Mouse (Mus musculus): Measurements from ENCODE around the gene Sufu. TPM values are rescaled to one million over a fixed set of nuclear protein-coding genes. Genes with fewer than 3 reads are reported as not detected.
A peak's percentile ranks its signal among the peaks of the same experiment; 100 is the strongest.

The Sufu gene
- polyA plus RNA-seq, 1 experiment from 2014 or later: 23.0 TPM

DNA sequence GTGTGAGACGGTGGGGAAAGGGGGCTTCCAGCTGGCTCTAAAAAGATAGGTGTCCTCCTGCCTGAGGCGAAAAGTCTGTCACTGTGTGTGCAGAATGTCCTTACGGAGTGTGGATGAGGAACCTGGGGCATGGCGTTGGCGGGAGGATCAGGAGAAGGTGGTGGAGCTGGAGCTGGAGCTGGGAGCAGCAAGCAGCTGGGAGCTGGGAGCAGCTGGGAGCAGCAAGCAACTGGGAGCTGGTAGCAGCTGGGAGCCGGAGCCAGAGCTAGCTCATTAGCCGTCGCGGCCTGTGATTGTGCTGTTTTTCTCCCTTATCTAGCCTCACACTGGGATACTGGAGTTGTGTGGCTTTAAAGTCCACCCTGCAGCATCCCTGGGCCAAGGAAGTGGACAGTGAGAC lies 19.6 kb downstream of the Sufu start:
- DNase-seq (ENCODE audit: low spot score) (no peak), ATAC-seq (ENCODE audit: low FRiP score) (no peak)
- Histone ChIP-seq H3K27ac (no peak overlapping the region), H3K36me3 (replicated peaks; ENCODE audit: control insufficient read depth, insufficient read depth) (no peaks in the 10 kb centered on the region), H3K27me3 (ENCODE audit: control insufficient read depth, insufficient read depth, low read length) (no peaks in the 10 kb centered on the region), H3K4me1 (replicated peaks; ENCODE audit: control insufficient read depth, insufficient read depth, low read length) (no peaks in the 10 kb centered on the region; the same call in 1 of the 2 replicates), H3K9me3 (ENCODE audit: control insufficient read depth, low read length) (no peaks in the 10 kb centered on the region), H3K4me3 (replicated peaks; ENCODE audit: low read length) (no peak overlapping the region), H3K9ac (no peak overlapping the region), H3K4me2 (replicated peaks) (no peak overlapping the region)
- 49% methylated on average over 9 of the region's 9 CpGs for WGBS

DNA sequence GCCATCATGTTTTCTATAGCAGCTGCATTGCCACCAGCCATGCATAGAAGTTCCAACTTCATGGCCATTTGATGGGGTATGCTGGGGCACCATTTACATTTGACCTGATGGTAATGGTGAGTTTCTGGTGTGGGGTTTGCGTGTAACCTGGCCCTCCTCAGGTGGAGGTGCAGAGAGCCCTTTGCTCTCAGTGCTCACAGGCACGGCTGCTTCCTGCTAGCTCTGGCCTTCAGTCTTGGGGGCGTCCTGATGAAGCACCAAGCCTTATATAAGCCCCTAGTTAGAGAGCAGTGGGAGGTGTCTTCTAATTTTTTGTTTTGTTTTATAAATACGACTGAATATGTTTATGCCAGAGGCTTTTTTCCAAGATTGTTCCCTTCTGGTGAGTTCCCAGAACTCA lies 21.4 kb downstream of the Sufu start:
- WGBS: 82% methylated on average over 4 of the region's 4 CpGs
- Histone ChIP-seq H3K9ac (no peak overlapping the region), H3K36me3 (replicated peaks; ENCODE audit: control insufficient read depth, insufficient read depth) (no peaks in the 10 kb centered on the region), H3K4me3 (replicated peaks; ENCODE audit: low read length) (no peak overlapping the region), H3K9me3 (ENCODE audit: control insufficient read depth, low read length) (no peaks in the 10 kb centered on the region), H3K27ac (no peak overlapping the region), H3K4me2 (replicated peaks) (no peak overlapping the region), H3K27me3 (ENCODE audit: control insufficient read depth, insufficient read depth, low read length) (no peaks in the 10 kb centered on the region), H3K4me1 (replicated peaks; ENCODE audit: control insufficient read depth, insufficient read depth, low read length) (peaks cover 14% of the 10 kb centered on the region; the same call in 1 of the 2 replicates)
- ATAC-seq (ENCODE audit: low FRiP score) (no peak), DNase-seq (ENCODE audit: low spot score) (no peak)

DNA sequence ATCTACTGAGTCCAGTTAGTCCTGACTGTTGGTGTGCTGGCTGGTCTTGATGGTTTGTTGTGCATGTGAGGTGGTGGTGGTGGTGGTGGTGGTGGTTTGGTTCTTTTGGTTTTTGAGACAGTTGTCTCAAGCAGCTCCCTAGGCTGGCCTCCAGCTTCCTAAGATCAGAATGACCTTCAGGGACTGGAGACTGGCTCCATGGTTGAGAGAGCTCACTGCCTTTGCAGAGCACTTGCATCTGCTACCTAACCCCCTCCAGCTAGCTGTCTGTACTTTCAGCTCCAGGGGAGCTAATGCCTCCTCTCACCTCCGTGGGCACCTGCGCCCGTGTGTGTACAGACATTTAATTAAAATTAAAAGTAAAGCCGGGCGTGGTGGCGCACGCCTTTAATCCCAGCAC lies 23.7 kb downstream of the Sufu start:
- Histone ChIP-seq H3K9ac (no peak overlapping the region), H3K4me3 (replicated peaks; ENCODE audit: low read length) (no peak overlapping the region), H3K9me3 (ENCODE audit: control insufficient read depth, low read length) (no peaks in the 10 kb centered on the region), H3K4me2 (replicated peaks) (no peak overlapping the region), H3K36me3 (replicated peaks; ENCODE audit: control insufficient read depth, insufficient read depth) (peaks cover 4% of the 10 kb centered on the region; the same call in 1 of the 2 replicates), H3K4me1 (replicated peaks; ENCODE audit: control insufficient read depth, insufficient read depth, low read length) (peaks cover 14% of the 10 kb centered on the region; the same call in 1 of the 2 replicates), H3K27me3 (ENCODE audit: control insufficient read depth, insufficient read depth, low read length) (no peaks in the 10 kb centered on the region), H3K27ac (no peak overlapping the region)
- WGBS: 94% methylated on average over 7 of the region's 7 CpGs
- DNase-seq (ENCODE audit: low spot score) (no peak), ATAC-seq (ENCODE audit: low FRiP score) (no peak)

DNA sequence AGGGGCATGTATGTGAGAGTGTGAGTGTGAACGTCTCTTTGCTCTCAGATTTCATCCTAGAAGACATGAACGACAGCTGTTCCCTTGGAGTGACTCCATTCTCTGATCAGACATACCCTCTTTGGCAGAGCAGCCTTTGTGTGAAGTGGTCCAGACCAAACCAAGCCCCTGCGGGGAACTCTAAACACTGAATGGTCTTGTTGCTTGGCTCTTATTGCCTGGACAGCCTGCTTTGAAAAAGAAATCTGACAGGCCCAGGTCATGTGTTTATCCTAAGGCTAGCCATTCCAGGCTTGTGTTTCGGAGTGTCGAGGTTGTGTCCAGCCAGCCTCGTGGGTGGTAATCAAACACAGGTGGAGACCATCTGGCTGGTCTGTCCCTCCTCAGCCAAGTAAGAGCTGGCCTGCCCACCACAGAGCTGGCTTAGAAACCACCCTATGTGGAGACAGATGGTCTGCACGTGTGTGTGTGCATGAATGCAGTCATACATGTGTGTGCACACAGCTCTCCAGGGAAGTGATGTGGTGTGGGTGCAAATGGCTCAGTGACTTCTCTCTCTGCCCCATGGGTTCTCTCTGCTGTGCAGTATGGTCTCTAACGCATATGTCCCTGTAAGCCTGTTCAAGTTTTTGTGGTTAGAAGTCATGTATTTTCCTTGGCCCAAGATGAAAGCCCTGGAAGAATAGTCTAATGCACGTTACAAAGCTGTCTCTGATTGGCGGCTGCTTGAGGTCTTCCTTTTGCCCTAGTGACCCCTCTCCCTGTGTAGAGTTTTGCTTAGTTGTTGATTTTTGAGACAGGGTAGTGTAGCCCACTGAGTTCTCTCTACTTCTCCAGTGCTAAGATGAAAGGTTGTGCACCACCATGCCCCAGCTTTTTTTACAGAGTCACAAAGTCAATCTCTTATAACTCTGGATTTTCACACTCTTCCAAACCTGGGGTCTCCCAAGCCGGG lies 26.0 kb downstream of the Sufu start:
- no peak overlapping the region for H3K4me3 ChIP-seq (replicated peaks; ENCODE audit: low read length)
- ATAC-seq (ENCODE audit: low FRiP score) (peak; percentile 77), DNase-seq (ENCODE audit: low spot score) (peak; percentile 55)
- H3K9ac ChIP-seq: no peak overlapping the region
- H3K27ac ChIP-seq: peak overlapping the region; percentile 79
- H3K4me1 ChIP-seq (replicated peaks; ENCODE audit: control insufficient read depth, insufficient read depth, low read length): peaks cover 14% of the 10 kb centered on the region; the same call in 1 of the 2 replicates
- H3K9me3 ChIP-seq (ENCODE audit: control insufficient read depth, low read length): no peaks in the 10 kb centered on the region
- H3K4me2 ChIP-seq (replicated peaks): no peak overlapping the region
- WGBS: 35% methylated on average over 11 of the region's 11 CpGs
- H3K27me3 ChIP-seq (ENCODE audit: control insufficient read depth, insufficient read depth, low read length): no peaks in the 10 kb centered on the region
- H3K36me3 ChIP-seq (replicated peaks; ENCODE audit: control insufficient read depth, insufficient read depth): peaks cover 4% of the 10 kb centered on the region; the same call in 1 of the 2 replicates

DNA sequence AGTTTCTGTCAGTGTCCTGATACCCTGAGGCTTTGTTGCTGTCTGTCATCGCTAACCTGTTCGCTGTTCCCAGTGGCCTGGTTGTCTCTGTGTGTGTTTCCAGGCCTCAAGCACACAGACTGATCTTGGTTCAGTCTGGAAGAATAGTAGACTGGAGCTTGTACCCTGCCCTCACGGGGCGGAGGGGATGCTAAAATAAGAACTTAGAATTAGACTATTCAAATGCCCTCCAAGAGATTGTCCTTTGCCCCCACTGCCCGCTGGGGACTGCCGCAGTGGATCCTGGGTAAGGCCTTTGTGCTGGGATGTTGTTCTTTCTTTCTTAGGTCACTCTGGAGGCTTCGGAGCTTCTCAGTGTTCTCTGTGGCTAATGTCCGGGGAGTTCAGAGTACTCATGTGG lies 28.6 kb downstream of the Sufu start:
- no peak for DNase-seq (ENCODE audit: low spot score)
- no peaks in the 10 kb centered on the region for H3K9me3 ChIP-seq (ENCODE audit: control insufficient read depth, low read length)
- H3K4me1 ChIP-seq (replicated peaks; ENCODE audit: control insufficient read depth, insufficient read depth, low read length): peaks cover 14% of the 10 kb centered on the region; the same call in 1 of the 2 replicates
- H3K4me3 ChIP-seq (replicated peaks; ENCODE audit: low read length): no peak overlapping the region
- peaks cover 4% of the 10 kb centered on the region; the same call in 1 of the 2 replicates for H3K36me3 ChIP-seq (replicated peaks; ENCODE audit: control insufficient read depth, insufficient read depth)
- no peak overlapping the region for H3K9ac ChIP-seq
- no peak for ATAC-seq (ENCODE audit: low FRiP score)
- WGBS: 81% methylated on average over 8 of the region's 8 CpGs
- H3K27me3 ChIP-seq (ENCODE audit: control insufficient read depth, insufficient read depth, low read length): no peaks in the 10 kb centered on the region
- no peak overlapping the region for H3K4me2 ChIP-seq (replicated peaks)
- no peak overlapping the region for H3K27ac ChIP-seq

DNA sequence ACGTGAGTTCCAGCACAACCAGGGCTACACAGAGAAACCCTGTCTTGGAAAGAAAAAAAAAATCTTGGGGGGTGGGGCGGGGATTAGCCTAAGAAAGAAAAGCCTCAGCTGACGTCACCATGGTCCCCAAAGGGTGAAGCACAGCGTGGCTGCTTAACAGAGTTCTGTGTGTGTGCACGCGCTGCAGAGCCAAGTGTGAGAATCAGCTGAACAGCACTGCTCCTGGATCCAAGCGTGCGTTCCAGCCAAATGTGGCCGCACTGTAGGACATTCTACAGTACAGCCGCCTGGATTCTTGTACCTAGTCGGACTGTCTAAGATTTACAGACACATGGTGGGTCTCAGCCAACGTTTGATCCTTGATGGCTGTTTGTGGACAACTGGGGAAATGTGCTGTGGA lies 29.8 kb downstream of the Sufu start:
- no peak overlapping the region for H3K27ac ChIP-seq
- 68% methylated on average over 12 of the region's 12 CpGs for WGBS
- no peak overlapping the region for H3K4me2 ChIP-seq (replicated peaks)
- no peaks in the 10 kb centered on the region for H3K27me3 ChIP-seq (ENCODE audit: control insufficient read depth, insufficient read depth, low read length)
- peaks cover 12% of the 10 kb centered on the region; the same call in 1 of the 2 replicates for H3K4me1 ChIP-seq (replicated peaks; ENCODE audit: control insufficient read depth, insufficient read depth, low read length)
- ATAC-seq (ENCODE audit: low FRiP score) (no peak), DNase-seq (ENCODE audit: low spot score) (no peak)
- H3K9me3 ChIP-seq (ENCODE audit: control insufficient read depth, low read length): no peaks in the 10 kb centered on the region
- no peak overlapping the region for H3K9ac ChIP-seq
- H3K4me3 ChIP-seq (replicated peaks; ENCODE audit: low read length): no peak overlapping the region
- H3K36me3 ChIP-seq (replicated peaks; ENCODE audit: control insufficient read depth, insufficient read depth): peaks cover 4% of the 10 kb centered on the region; the same call in 1 of the 2 replicates

DNA sequence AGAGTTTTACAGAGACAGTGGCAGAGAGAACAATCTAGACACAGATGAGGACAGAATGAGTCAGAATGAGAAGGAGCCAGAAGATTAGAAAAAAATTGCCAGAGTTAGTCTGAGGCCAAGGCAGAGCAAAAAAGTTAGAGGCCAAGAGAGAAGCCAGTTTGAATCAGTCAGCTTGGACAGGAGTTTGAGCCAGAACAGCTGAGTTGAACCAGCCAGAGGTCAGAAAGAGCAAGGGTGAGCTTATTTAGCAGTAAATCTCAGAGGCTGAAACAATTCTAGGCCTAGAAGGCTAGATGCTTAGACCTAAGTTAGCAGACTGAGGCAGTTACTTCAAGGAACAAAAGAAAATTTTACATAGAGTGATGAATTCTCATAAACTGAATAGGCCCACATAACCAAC lies 32.6 kb downstream of the Sufu start:
- 0 out of 2 replicates have a peak, but pooled peaks cover 4% of the 10 kb centered on the region for H3K4me1 ChIP-seq (replicated peaks; ENCODE audit: control insufficient read depth, insufficient read depth, low read length)
- no peak overlapping the region for H3K4me2 ChIP-seq (replicated peaks)
- H3K36me3 ChIP-seq (replicated peaks; ENCODE audit: control insufficient read depth, insufficient read depth): peaks cover 4% of the 10 kb centered on the region; the same call in 1 of the 2 replicates
- H3K9ac ChIP-seq: no peak overlapping the region
- DNase-seq (ENCODE audit: low spot score) (no peak), ATAC-seq (ENCODE audit: low FRiP score) (no peak)
- no peak overlapping the region for H3K27ac ChIP-seq
- H3K27me3 ChIP-seq (ENCODE audit: control insufficient read depth, insufficient read depth, low read length): no peaks in the 10 kb centered on the region
- no peak overlapping the region for H3K4me3 ChIP-seq (replicated peaks; ENCODE audit: low read length)
- no peaks in the 10 kb centered on the region for H3K9me3 ChIP-seq (ENCODE audit: control insufficient read depth, low read length)

DNA sequence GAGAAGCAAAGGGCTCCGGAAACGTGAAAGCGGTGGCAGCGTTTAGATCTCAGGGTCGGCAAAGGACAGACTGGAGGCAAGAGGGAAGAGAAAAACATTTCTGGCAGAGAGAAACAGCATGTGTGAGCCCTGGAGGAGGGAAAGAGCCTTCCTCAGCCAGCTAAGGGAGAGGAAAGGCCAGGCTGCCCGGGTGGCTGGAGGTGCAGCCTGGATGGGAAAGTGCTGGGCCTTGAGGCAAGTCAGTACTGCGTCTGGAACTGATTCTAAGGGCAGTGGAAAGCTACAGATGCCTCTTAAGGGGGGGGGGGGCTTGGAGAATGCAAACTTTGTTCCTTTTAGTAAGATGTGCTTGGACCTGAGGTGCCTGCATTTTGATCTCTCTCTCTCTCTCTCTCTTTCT lies 37.0 kb downstream of the Sufu start:
- H3K4me2 ChIP-seq (replicated peaks): no peak overlapping the region
- no peaks in the 10 kb centered on the region for H3K36me3 ChIP-seq (replicated peaks; ENCODE audit: control insufficient read depth, insufficient read depth)
- H3K27ac ChIP-seq: no peak overlapping the region
- H3K4me1 ChIP-seq (replicated peaks; ENCODE audit: control insufficient read depth, insufficient read depth, low read length): 0 out of 2 replicates have a peak, but pooled peaks cover 14% of the 10 kb centered on the region
- H3K27me3 ChIP-seq (ENCODE audit: control insufficient read depth, insufficient read depth, low read length): no peaks in the 10 kb centered on the region
- H3K4me3 ChIP-seq (replicated peaks; ENCODE audit: low read length): no peak overlapping the region
- no peak overlapping the region for H3K9ac ChIP-seq
- DNase-seq (ENCODE audit: low spot score) (no peak), ATAC-seq (ENCODE audit: low FRiP score) (no peak)
- WGBS: 54% methylated on average over 7 of the region's 7 CpGs
- no peaks in the 10 kb centered on the region for H3K9me3 ChIP-seq (ENCODE audit: control insufficient read depth, low read length)

DNA sequence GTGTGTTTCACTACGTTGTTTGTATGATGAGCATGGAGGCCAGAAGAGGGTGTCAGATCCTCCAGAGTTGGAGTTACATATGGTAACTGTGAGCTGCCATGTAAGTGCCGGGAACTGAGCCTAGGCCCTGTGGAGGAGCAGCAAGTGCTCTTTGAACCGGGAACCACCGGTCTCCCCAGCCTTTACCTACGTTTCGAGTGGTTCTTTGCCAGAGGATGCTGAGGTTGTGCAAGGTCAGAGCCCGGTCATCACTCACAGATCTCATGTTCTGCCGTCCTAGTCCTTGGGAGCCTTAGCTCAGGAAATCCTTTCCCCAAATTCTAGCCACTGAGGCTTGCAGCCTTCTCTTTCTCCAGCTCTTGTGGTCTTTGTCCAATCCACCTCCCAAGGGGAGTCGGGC lies 37.5 kb downstream of the Sufu start:
- Histone ChIP-seq H3K4me3 (replicated peaks; ENCODE audit: low read length) (no peak overlapping the region), H3K4me2 (replicated peaks) (no peak overlapping the region), H3K9me3 (ENCODE audit: control insufficient read depth, low read length) (no peaks in the 10 kb centered on the region), H3K27ac (no peak overlapping the region), H3K36me3 (replicated peaks; ENCODE audit: control insufficient read depth, insufficient read depth) (no peaks in the 10 kb centered on the region), H3K9ac (no peak overlapping the region; the same call in 1 of the 2 replicates), H3K4me1 (replicated peaks; ENCODE audit: control insufficient read depth, insufficient read depth, low read length) (0 out of 2 replicates have a peak, but pooled peaks cover 14% of the 10 kb centered on the region), H3K27me3 (ENCODE audit: control insufficient read depth, insufficient read depth, low read length) (no peaks in the 10 kb centered on the region)
- WGBS: 69% methylated on average over 9 of the region's 9 CpGs
- DNase-seq (ENCODE audit: low spot score) (no peak), ATAC-seq (ENCODE audit: low FRiP score) (no peak)
